Mouse (Mus musculus) olfactory bulb, adult 2 months (tissue): ENCODE data around the gene Lrp5.

Experiments used
- CTCF ChIP-seq: fragments of 200-500 bp; IDR thresholded peaks from 2 replicates; pipeline ENCODE4 v1.5.1; 2012; ENCODE audit warnings: low read depth, mild to moderate bottlenecking, low read length, moderate library complexity; ENCODE audit not compliant: insufficient read depth
- POLR2A ChIP-seq: fragments of 200-500 bp; IDR thresholded peaks from 2 replicates; pipeline ENCODE4 v1.6.1; 2012; ENCODE audit warnings: mild to moderate bottlenecking, low read depth, low read length, moderate library complexity; ENCODE audit not compliant: insufficient read depth

DNA sequence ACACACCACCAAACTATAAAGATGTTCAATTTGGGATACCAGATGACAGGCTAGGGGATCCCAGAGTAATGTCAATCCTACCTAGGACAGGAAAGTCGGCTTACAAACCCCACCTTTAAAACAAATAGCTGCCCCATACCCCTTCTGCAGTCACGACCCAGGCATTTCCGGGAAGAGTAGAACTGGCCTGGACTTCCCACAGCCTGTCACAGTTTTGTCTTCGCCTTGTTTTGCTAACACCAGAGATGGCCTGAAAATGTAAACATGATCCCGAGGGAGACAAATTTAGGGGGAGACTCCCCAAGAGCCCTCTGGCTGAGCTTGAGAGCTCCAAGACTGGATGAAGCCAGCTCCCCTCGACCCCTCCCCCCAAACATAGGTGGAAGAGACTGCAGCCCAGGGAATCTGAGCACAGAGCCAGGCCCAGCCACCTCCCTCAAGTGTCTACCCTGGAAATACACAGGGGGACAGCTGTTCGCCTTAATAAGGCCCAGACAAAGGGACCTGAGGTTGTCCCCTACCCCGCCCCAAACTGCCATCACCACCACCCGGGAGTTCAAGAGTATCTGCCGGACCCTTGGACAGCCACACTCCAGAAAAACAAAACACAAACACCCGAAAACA, 1.3 kb downstream of the Lrp5 start:
- TF ChIP-seq POLR2A = no peak
- no peak for TF ChIP-seq CTCF
